Mouse (Mus musculus) thymus, postnatal 0 days (tissue): Measurements from ENCODE around the gene Mcrip2. TPM values are rescaled to one million over a fixed set of nuclear protein-coding genes. Genes with fewer than 3 reads are reported as not detected.

Source experiments
- DNase-seq: peaks from one replicate; pipeline ENCODE4 v3.0.0-alpha.2; 2015; ENCODE audit warnings: low spot score
- microRNA-seq: library from miRNA; unstranded; fragments of <30 nt; microRNA quantifications from one replicate; pipeline ENCODE4, GENCODE M21; 2016; ENCODE audit warnings: borderline number of aligned reads
- polyA plus RNA-seq: library from polyadenylated mRNA; unstranded; fragments of >200 nt; fragmentation: Nextera tagmentation; extraction: Ambion mirVana; gene quantifications from 2 replicates; pipeline ENCODE4 v1.2.1, GENCODE M21; 2015

The Mcrip2 gene
- polyA plus RNA-seq, 1 experiment from 2014 or later: 24.1 TPM

DNA sequence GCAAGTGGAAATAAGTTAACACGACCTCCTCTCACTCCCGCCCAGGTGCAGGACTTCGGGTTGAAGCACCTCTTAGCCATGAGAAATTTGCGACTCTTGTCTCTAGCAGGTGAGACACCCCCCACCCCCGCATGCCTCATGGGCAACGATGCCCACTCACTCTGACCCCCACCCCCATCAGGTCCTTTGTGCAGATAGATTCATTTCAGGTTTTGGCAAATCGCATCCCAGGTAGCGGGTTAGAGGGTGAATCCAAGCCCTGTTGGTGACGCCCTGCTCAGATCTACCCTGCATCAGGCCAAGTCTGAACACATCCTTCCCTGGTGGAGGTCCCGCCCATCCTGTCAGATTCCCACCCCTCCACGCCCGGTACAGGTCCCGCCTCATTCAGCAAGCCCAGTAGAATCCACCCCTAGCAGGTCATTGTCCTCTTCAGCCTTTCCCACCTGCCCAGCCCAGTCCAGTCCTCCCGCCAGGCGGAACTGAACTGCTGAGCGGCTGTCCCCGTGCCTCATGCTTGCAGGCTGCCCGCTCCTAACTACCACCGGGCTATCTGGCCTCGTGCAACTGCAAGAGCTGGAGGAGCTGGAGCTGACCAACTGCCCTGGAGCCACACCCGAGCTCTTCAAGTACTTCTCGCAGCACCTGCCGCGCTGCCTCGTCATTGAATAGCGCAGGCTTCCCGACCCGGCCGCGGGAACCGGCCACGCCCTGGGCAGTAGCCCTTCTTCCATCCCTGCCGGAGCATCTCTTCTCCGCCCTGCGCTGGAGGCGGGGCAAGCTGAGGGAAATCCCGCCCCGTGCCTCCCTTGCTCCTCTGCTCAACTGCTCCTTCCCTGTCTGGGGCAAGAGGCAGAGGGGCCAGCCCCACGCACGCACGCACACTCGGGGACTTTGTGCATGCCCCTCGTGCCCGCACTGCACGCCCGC is 49.4 kb downstream of the Mcrip2 start:
- DNase-seq: no peak

DNA sequence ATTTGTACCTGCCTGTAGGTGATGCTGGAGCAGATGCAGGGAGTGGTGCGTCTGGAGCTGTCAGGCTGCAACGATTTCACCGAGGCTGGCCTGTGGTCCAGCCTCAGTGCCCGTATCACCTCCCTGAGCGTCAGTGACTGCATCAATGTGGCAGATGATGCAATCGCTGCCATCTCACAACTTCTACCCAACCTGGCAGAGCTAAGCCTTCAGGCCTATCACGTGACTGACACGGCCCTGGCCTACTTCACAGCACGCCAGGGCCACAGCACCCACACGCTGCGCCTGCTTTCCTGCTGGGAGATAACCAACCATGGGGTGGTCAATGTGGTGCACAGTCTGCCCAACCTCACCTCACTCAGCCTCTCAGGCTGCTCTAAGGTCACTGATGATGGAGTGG is 50.9 kb downstream of the Mcrip2 start:
- DNase-seq: no peak

Small RNA genes lying within 50 kb of the gene (microRNA-seq; reads per million reads assigned to microRNA genes)
- gene Mir3082: not detected

Other genes starting within 250 kb of the Mcrip2 start
- 4.6 and 5.5 TPM in 2 replicates for gene Gng13, start 151.6 kb downstream of the Mcrip2 start, polyA plus RNA-seq
- gene Chtf18, start 141.3 kb downstream of the Mcrip2 start, polyA plus RNA-seq: 21.1 and 23.5 TPM in 2 replicates
- gene Rpusd1, start 141.1 kb downstream of the Mcrip2 start, polyA plus RNA-seq: 16.9 and 18.7 TPM in 2 replicates
- gene Mslnl, start 132.7 kb downstream of the Mcrip2 start, polyA plus RNA-seq: 0.14 and 0.36 TPM in 2 replicates
- 12.0 and 13.7 TPM in 2 replicates for gene Msln, start 114.4 kb downstream of the Mcrip2 start, polyA plus RNA-seq
- gene Narfl, start 95.0 kb downstream of the Mcrip2 start, polyA plus RNA-seq: 29.0 and 30.9 TPM in 2 replicates
- gene Haghl, start 83.1 kb downstream of the Mcrip2 start, polyA plus RNA-seq: 55.2 and 60.5 TPM in 2 replicates
- 0.27 and 0.47 TPM in 2 replicates for gene Ccdc78, start 82.2 kb downstream of the Mcrip2 start, polyA plus RNA-seq
- gene Fam173a, start 75.9 kb downstream of the Mcrip2 start, polyA plus RNA-seq: 126 and 131 TPM in 2 replicates
- gene AC134908.4, start 73.1 kb downstream of the Mcrip2 start, polyA plus RNA-seq: not detected in 2 replicates
- gene Metrn, start 71.6 kb downstream of the Mcrip2 start, polyA plus RNA-seq: 68.5 and 71.6 TPM in 2 replicates
- gene Fbxl16, start 59.7 kb downstream of the Mcrip2 start, polyA plus RNA-seq: 0.12 TPM in 1 of 2 replicates, not detected in the other
- 25.8 and 27.3 TPM in 2 replicates for gene Wdr24, start 45.1 kb downstream of the Mcrip2 start, polyA plus RNA-seq
- 28.8 and 32.2 TPM in 2 replicates for gene Jmjd8, start 39.9 kb downstream of the Mcrip2 start, polyA plus RNA-seq
- 181 and 191 TPM in 2 replicates for gene Stub1, start 35.4 kb downstream of the Mcrip2 start, polyA plus RNA-seq
- 0.38 and 0.45 TPM in 2 replicates for gene Rhbdl1, start 31.5 kb downstream of the Mcrip2 start, polyA plus RNA-seq
- 1.2 and 1.5 TPM in 2 replicates for gene Gm20683, start 27.0 kb downstream of the Mcrip2 start, polyA plus RNA-seq
- 19.7 and 22.6 TPM in 2 replicates for gene Rhot2, start 23.9 kb downstream of the Mcrip2 start, polyA plus RNA-seq
- 9.8 and 10.1 TPM in 2 replicates for gene Wdr90, start 7.3 kb downstream of the Mcrip2 start, polyA plus RNA-seq
- 43.5 and 47.0 TPM in 2 replicates for gene Mettl26, start 6.3 kb upstream of the Mcrip2 start, polyA plus RNA-seq
- 0.46 and 0.51 TPM in 2 replicates for gene Wfikkn1, start 12.1 kb upstream of the Mcrip2 start, polyA plus RNA-seq
- 14.9 and 20.0 TPM in 2 replicates for gene Rab40c, start 51.0 kb upstream of the Mcrip2 start, polyA plus RNA-seq
- gene Pigq, start 76.2 kb upstream of the Mcrip2 start, polyA plus RNA-seq: 28.8 and 34.6 TPM in 2 replicates
- 0.36 and 0.46 TPM in 2 replicates for gene Nhlrc4, start 76.2 kb upstream of the Mcrip2 start, polyA plus RNA-seq
- not detected in 2 replicates for gene A930017K11Rik, start 83.8 kb upstream of the Mcrip2 start, polyA plus RNA-seq
- gene Capn15, start 117.0 kb upstream of the Mcrip2 start, polyA plus RNA-seq: 15.3 and 17.0 TPM in 2 replicates
- gene Rab11fip3, start 200.8 kb upstream of the Mcrip2 start, polyA plus RNA-seq: 3.1 and 4.7 TPM in 2 replicates
- gene Decr2, start 221.6 kb upstream of the Mcrip2 start, polyA plus RNA-seq: 11.4 and 13.1 TPM in 2 replicates
- 41.9 and 46.1 TPM in 2 replicates for gene Nme4, start 226.8 kb upstream of the Mcrip2 start, polyA plus RNA-seq
- gene Tmem8, start 244.5 kb upstream of the Mcrip2 start, polyA plus RNA-seq: 2.2 and 2.4 TPM in 2 replicates